Mouse (Mus musculus) bone marrow, adult 2 months (tissue): ENCODE measurements around the gene Ccdc59.

Source experiments
- CTCF ChIP-seq: fragments of 200-500 bp; IDR thresholded peaks from 2 replicates; pipeline ENCODE4 v1.5.1; 2011; ENCODE audit warnings: low read length, control low read depth; ENCODE audit not compliant: control insufficient read depth, insufficient read depth
- POLR2A ChIP-seq: fragments of 200-500 bp; IDR thresholded peaks from 2 replicates; pipeline ENCODE4 v1.6.1; 2011; ENCODE audit warnings: low read depth, mild to moderate bottlenecking, control low read depth, low read length, borderline replicate concordance; ENCODE audit not compliant: control insufficient read depth

DNA sequence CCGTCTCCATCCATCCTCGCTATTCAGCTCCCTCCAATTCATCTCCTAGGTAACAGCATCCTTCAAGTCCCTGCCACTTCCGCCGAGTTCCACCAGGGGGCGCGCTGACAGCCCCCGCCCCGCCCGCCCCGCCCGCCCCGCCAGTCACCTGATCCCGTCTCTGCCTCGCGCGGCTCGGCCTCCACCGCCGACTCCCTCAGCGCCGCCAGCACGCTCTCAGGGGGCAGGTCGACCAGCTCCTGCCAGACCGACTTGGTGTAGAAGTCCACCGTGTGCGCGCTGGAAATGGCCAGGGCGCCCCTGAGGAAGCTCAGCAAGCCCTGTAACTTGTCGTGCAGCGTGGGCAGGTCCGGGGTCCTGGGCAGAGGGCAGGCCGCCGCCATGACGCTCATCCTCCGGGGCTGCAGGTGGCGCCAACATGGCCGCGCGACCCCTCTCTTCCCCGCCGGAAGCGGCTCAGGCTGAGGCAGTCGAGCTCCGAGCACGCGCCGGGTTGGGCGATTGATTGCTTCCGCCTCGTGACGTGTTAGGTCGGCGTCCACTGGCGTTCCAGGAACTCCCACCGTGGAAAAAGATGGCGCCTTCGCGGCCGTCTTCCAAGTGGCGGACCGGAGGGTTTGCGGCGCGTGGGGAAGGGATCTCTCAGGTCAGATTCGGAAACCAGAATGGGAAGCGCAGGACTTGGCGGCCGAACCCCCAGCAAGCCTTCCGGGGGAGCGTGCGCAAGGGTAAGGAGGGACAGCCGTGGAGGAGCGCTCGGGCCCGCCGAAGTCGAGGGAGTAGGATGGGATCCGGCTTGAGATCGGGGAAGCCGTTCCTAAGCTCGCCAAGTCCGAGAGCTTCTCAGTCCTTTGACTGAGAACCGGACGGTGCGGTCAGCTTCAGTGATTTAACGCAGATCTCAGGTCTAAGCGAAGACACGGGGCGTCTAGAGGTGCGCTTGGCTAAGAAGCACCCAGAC, at the start of gene Ccdc59, which contains the start of gene Mettl25:
- TF ChIP-seq CTCF (peak; percentile 59), POLR2A (peak; percentile 50; the same call in 1 of the 2 replicates)
